Mouse (Mus musculus) embryonic facial prominence, embryonic 11.5 days (tissue): ENCODE results near the gene Wnt7b. TPM values are rescaled to one million over a fixed set of nuclear protein-coding genes. Genes with fewer than 3 reads are reported as not detected.

Experiments used
- ATAC-seq: fragments of 200-750 bp; cut with Nextera tagmentation; replicated peaks from 2 replicates; pipeline ENCODE4 v1.8.0; 2017; ENCODE audit warnings: low read depth; ENCODE audit not compliant: insufficient number of reproducible peaks, low FRiP score, low TSS enrichment
- DNase-seq: peaks from one replicate; pipeline ENCODE4 v3.0.0-alpha.2; 2015; ENCODE audit warnings: low spot score
- H3K27ac ChIP-seq: fragments of 300-500 bp; sonication (generic); replicated peaks from 2 replicates; pipeline ENCODE4 v1.5.1; 2014; ENCODE audit warnings: mild to moderate bottlenecking, low read depth, low read length, control low read depth
- H3K27me3 ChIP-seq: fragments of 300-500 bp; sonication (generic); 2 replicates; pipeline ENCODE4 v1.6.1; 2014; ENCODE audit warnings: mild to moderate bottlenecking, low read length, moderate library complexity, mixed read lengths; ENCODE audit not compliant: control insufficient read depth, insufficient read depth
- H3K36me3 ChIP-seq: fragments of 300-500 bp; sonication (generic); replicated peaks from 2 replicates; pipeline ENCODE4 v1.6.1; 2014; ENCODE audit warnings: low read depth, mild to moderate bottlenecking, low read length, moderate library complexity, mixed read lengths; ENCODE audit not compliant: control insufficient read depth, insufficient read depth
- H3K4me1 ChIP-seq: fragments of 300-500 bp; sonication (generic); 2 replicates; pipeline ENCODE4 v1.6.1; 2014; ENCODE audit warnings: low read length, mixed read lengths; ENCODE audit not compliant: control insufficient read depth, insufficient read depth
- H3K4me2 ChIP-seq: fragments of 300-500 bp; sonication (generic); 2 replicates; pipeline ENCODE4 v1.6.1; 2014; ENCODE audit warnings: low read depth, mild to moderate bottlenecking, control low read depth, low read length, moderate library complexity
- H3K4me3 ChIP-seq: fragments of 300-500 bp; sonication (generic); 2 replicates; pipeline ENCODE4 v1.5.1; 2014; ENCODE audit warnings: low read depth, low read length, control low read depth
- H3K9ac ChIP-seq: fragments of 300-500 bp; sonication (generic); replicated peaks from 2 replicates; pipeline ENCODE4 v1.6.1; 2014; ENCODE audit warnings: mild to moderate bottlenecking, control low read depth, low read length
- H3K9me3 ChIP-seq: fragments of 300-500 bp; sonication (generic); replicated peaks from 2 replicates; pipeline ENCODE4 v1.6.1; 2016; ENCODE audit warnings: mild to moderate bottlenecking, low read length, inconsistent platforms, mixed read lengths; ENCODE audit not compliant: control insufficient read depth
- WGBS: fragments of 180-500 bp; shearing (Covaris S2); extraction: QIAGEN DNeasy Blood & Tissue Kit; methylation state at CpG from one replicate; pipeline ENCODE4 v1.1.7; 2014; 5-methylcytosine and 5-hydroxymethylcytosine counted together
- polyA plus RNA-seq: library from polyadenylated mRNA; unstranded; fragments of >200 nt; fragmentation: Nextera tagmentation; extraction: Ambion mirVana; gene quantifications from 2 replicates; pipeline ENCODE4 v1.2.1, GENCODE M21; 2014

The Wnt7b gene
- polyA plus RNA-seq, 1 experiment from 2014 or later = 20.3 TPM

GRCm38 (mm10) chr15:85580934-85581562 is 1.2 kb downstream of the Wnt7b start:
- Histone ChIP-seq H3K4me2 (peak overlapping the region; percentile 89), H3K27me3 (peaks cover 69% of the 10 kb centered on the region), H3K9me3 (no peaks in the 10 kb centered on the region), H3K4me1 (peaks cover 14% of the 10 kb centered on the region), H3K27ac (peak overlapping the region; percentile 47), H3K36me3 (no peaks in the 10 kb centered on the region), H3K4me3 (peak overlapping the region; percentile 53), H3K9ac (peak overlapping the region; percentile 57)
- no peak; the same call in 1 of the 2 replicates for ATAC-seq
- DNase-seq = no peak
- WGBS = 0% methylated on average over 50 of the region's 66 CpGs

- no peak for ATAC-seq
- DNase-seq = no peak
- under 1% methylated on average over 44 of the region's 47 CpGs for WGBS
- peaks cover 75% of the 10 kb centered on the region for H3K27me3 ChIP-seq
- peak overlapping the region; percentile 89 for H3K4me2 ChIP-seq
- H3K9ac ChIP-seq = peak overlapping the region; percentile 57
- H3K4me3 ChIP-seq = peak overlapping the region; percentile 53
- no peaks in the 10 kb centered on the region for H3K36me3 ChIP-seq
- peaks cover 15% of the 10 kb centered on the region for H3K4me1 ChIP-seq
- peak overlapping the region; percentile 47; the same call in 1 of the 2 replicates for H3K27ac ChIP-seq
- no peaks in the 10 kb centered on the region for H3K9me3 ChIP-seq
Observed at GRCm38 (mm10) chr15:85580483-85580882, 1.8 kb downstream of the Wnt7b start.

- peaks cover 93% of the 10 kb centered on the region for H3K27me3 ChIP-seq
- peak overlapping the region; percentile 33 for H3K4me3 ChIP-seq
- no peak overlapping the region for H3K27ac ChIP-seq
- peaks cover 15% of the 10 kb centered on the region for H3K4me1 ChIP-seq
- peak overlapping the region; percentile 29 for H3K9ac ChIP-seq
- H3K36me3 ChIP-seq = no peaks in the 10 kb centered on the region
- no peaks in the 10 kb centered on the region for H3K9me3 ChIP-seq
- 1% methylated on average over 53 of the region's 54 CpGs for WGBS
- peak overlapping the region; percentile 59 for H3K4me2 ChIP-seq
- no peak for ATAC-seq
- DNase-seq = no peak
Observed at GRCm38 (mm10) chr15:85577583-85578460, 4.5 kb downstream of the Wnt7b start.

GRCm38 (mm10) chr15:85576511-85577440 is 5.5 kb downstream of the Wnt7b start:
- H3K4me3 ChIP-seq = peak overlapping the region; percentile 33
- H3K4me1 ChIP-seq = peaks cover 15% of the 10 kb centered on the region
- DNase-seq (peak; percentile 63), ATAC-seq (no peak)
- WGBS = under 1% methylated on average over 61 of the region's 61 CpGs
- no peak overlapping the region for H3K27ac ChIP-seq
- peak overlapping the region; percentile 59 for H3K4me2 ChIP-seq
- no peaks in the 10 kb centered on the region for H3K9me3 ChIP-seq
- H3K27me3 ChIP-seq = peaks cover 83% of the 10 kb centered on the region
- peak overlapping the region; percentile 41 for H3K9ac ChIP-seq
- no peaks in the 10 kb centered on the region for H3K36me3 ChIP-seq

- Histone ChIP-seq H3K4me2 (peak overlapping the region; percentile 59), H3K4me1 (peaks cover 15% of the 10 kb centered on the region), H3K27ac (no peak overlapping the region), H3K27me3 (peaks cover 77% of the 10 kb centered on the region), H3K9me3 (no peaks in the 10 kb centered on the region), H3K4me3 (peak overlapping the region; percentile 33), H3K36me3 (no peaks in the 10 kb centered on the region), H3K9ac (peak overlapping the region; percentile 43)
- DNase-seq (no peak), ATAC-seq (no peak)
- 2% methylated on average over 20 of the region's 20 CpGs for WGBS
Observed at GRCm38 (mm10) chr15:85576110-85576509, 6.2 kb downstream of the Wnt7b start.

GRCm38 (mm10) chr15:85574558-85574957 is 7.7 kb downstream of the Wnt7b start:
- H3K27ac ChIP-seq = no peak overlapping the region

GRCm38 (mm10) chr15:85574086-85574485 is 8.2 kb downstream of the Wnt7b start:
- ATAC-seq = no peak
- no peaks in the 10 kb centered on the region for H3K9me3 ChIP-seq
- H3K27ac ChIP-seq = no peak overlapping the region
- H3K4me2 ChIP-seq = no peak overlapping the region
- no peaks in the 10 kb centered on the region for H3K36me3 ChIP-seq
- peaks cover 9% of the 10 kb centered on the region; the same call in 1 of the 2 replicates for H3K4me1 ChIP-seq
- no peak overlapping the region for H3K9ac ChIP-seq
- peaks cover 56% of the 10 kb centered on the region for H3K27me3 ChIP-seq
- H3K4me3 ChIP-seq = no peak overlapping the region
- no peak for DNase-seq
- 61% methylated on average over 5 of the region's 5 CpGs for WGBS

More at GRCm38 (mm10) chr15:85574558-85574957, 7.7 kb downstream of the Wnt7b start:
- no peaks in the 10 kb centered on the region for H3K36me3 ChIP-seq
- H3K27me3 ChIP-seq = peaks cover 61% of the 10 kb centered on the region
- H3K4me2 ChIP-seq = no peak overlapping the region
- H3K9ac ChIP-seq = no peak overlapping the region
- DNase-seq = no peak
- H3K4me1 ChIP-seq = peaks cover 9% of the 10 kb centered on the region; the same call in 1 of the 2 replicates
- WGBS = 85% methylated on average over 8 of the region's 8 CpGs
- H3K4me3 ChIP-seq = no peak overlapping the region
- H3K9me3 ChIP-seq = no peaks in the 10 kb centered on the region
- ATAC-seq = no peak
